Mouse (Mus musculus) ovary, postnatal 36 days (tissue): ENCODE data around the gene Tmsb15b1.
"Not testable (repeated sequence)": the region's sequence is repeated elsewhere in the genome, so short reads cannot be mapped to it uniquely, and the experiment has no call there.

Experiments
- DNase-seq: peaks from one replicate; pipeline ENCODE4 v3.0.0; 2022; ENCODE audit warnings: low spot score, mixed read lengths

Tmsb15b1 gene

GRCm38 (mm10) chrX:136976424-136977084 lies at the start of gene Tmsb15b1, which contains the start of gene Tmsb15l:
Gene Tmsb15b1 (minus strand): TSS chrX:136976874.
Gene Tmsb15l (minus strand): TSS chrX:136976869.
- peak; percentile 19 for DNase-seq

- DNase-seq = peak; percentile 35
Observed at GRCm38 (mm10) chrX:137019310-137019709, 42.6 kb upstream of the Tmsb15b1 start.

- DNase-seq = no peak
Observed at GRCm38 (mm10) chrX:137017668-137018067, 41.0 kb upstream of the Tmsb15b1 start.

- no peak for DNase-seq
Observed at GRCm38 (mm10) chrX:137015099-137015709, 38.5 kb upstream of the Tmsb15b1 start.

- no peak for DNase-seq
Observed at GRCm38 (mm10) chrX:136996256-136996655, 19.6 kb upstream of the Tmsb15b1 start.

- no peak for DNase-seq
Observed at GRCm38 (mm10) chrX:136993641-136994040, 17.0 kb upstream of the Tmsb15b1 start.

GRCm38 (mm10) chrX:136992978-136993547 lies 16.4 kb upstream of the Tmsb15b1 start, which contains the start of gene Zcchc18:
Gene Zcchc18 (plus strand): TSS chrX:136993155.
- DNase-seq = peak; percentile 46

GRCm38 (mm10) chrX:136992191-136992965 lies 15.7 kb upstream of the Tmsb15b1 start:
- DNase-seq = no peak

- DNase-seq = no peak
Observed at GRCm38 (mm10) chrX:136991274-136991673, 14.6 kb upstream of the Tmsb15b1 start.

GRCm38 (mm10) chrX:136986039-136986438 lies 9.4 kb upstream of the Tmsb15b1 start:
- DNase-seq = no peak

- no peak for DNase-seq
Observed at GRCm38 (mm10) chrX:136978616-136979015, 1.9 kb upstream of the Tmsb15b1 start.

GRCm38 (mm10) chrX:136975397-136975796 lies 1.3 kb downstream of the Tmsb15b1 start, which contains the start of gene Tmsb15b2:
Gene Tmsb15b2 (minus strand): TSS chrX:136975497.
- DNase-seq = not testable (repeated sequence)

GRCm38 (mm10) chrX:136959688-136960087 lies 17.0 kb downstream of the Tmsb15b1 start:
- DNase-seq = no peak

- DNase-seq = not testable (repeated sequence)
Observed at GRCm38 (mm10) chrX:136958300-136958699, 18.4 kb downstream of the Tmsb15b1 start.

- peak; percentile 67 for DNase-seq
Observed at GRCm38 (mm10) chrX:136957583-136958279, 18.9 kb downstream of the Tmsb15b1 start.

GRCm38 (mm10) chrX:136937985-136938384 lies 38.7 kb downstream of the Tmsb15b1 start:
- no peak for DNase-seq

GRCm38 (mm10) chrX:136927031-136927430 lies 49.6 kb downstream of the Tmsb15b1 start, which contains the start of gene H2bfm:
Gene H2bfm (plus strand): TSS chrX:136927325.
- no peak for DNase-seq

- no peak for DNase-seq
Observed at GRCm38 (mm10) chrX:136925863-136926262, 50.8 kb downstream of the Tmsb15b1 start.
